Mouse (Mus musculus) spleen, postnatal 10 days (tissue): ENCODE measurements around the gene Dctn2.

ENCODE experiments used
- DNase-seq, 2 experiments: peaks; one replicate each; pipeline ENCODE4 v3.0.0; 2021 to 2022; ENCODE audit warnings: low spot score in 2 of 2

Gene Dctn2

DNA sequence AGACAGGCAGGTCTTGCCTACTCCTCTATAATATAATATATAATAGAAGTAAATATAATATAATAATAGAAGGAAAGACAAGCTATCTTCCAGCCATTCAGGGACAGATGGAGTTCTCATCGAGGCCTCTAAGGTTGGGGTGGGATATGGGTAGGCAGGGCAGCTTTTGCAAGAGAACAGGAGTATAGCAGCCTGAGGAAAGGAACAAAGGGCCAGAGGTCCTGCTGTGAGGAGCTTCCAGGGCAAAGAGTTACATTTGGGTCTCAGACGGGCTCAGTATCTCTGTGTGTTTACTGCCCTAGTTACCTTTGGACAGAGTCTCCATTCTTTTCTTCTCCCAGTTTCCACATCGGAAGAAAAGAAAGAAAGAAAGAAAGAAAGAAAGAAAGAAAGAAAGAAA is 2.5 kb upstream of the Dctn2 start:
- DNase-seq = no peak

DNA sequence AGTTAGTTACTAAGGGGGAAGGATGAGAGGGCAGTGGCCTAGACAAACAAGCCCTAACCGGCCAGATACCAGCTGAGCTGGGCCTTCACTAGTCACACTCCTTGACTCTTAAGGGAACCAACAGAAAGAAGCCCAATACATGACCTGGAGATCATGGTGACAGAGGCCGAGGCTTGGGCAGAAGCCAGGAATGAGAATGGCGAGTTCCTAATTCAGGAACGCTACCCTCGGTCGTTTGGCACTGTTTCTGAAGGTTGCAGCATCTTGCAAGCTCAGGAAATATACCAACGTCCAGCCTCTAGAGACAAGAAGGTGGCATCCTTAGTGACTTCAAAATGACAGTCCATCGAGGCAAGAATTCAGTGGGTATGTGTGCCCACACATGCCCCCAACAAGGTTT is 1.8 kb upstream of the Dctn2 start:
- DNase-seq = no peak

DNA sequence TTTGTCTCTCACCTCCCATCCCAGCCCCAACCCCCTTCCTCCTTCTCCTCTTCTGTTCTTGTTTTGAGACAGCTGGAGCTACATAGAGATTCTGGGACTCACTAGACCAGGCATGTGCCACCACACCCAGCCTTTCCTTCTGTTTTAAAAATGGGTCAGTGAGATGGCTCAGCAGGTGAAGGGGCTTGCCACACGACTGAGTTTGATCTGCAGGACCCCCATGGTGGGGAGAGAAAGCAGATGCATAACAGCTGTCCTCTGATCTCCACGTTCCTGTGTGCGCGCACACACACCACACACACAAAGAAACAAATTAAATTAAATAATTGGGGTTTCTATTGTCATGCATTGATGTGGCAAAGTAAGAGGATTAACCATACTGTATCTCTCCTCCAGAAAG is 1.2 kb upstream of the Dctn2 start:
- DNase-seq = no peak

DNA sequence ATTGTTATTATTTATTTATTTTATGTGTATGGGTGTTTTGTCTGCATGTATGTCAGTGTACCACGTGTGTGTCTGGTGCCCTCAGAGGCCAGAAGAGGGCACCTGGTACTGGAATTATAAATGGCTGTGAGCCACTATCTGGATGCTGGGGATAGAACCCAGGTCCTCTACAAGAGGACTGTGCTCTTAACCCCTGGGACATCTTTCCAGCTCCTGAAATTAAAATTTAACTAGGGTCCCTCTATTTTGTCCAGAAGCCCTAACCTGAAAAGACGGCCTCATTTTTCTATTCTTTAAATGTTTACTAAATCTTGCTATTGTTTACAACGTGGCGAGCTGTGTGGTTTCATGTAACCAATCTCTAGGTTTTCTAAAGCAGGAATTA is 449 bp upstream of the Dctn2 start:
- DNase-seq = peak in 1 of 2 experiments; percentile 41

DNA sequence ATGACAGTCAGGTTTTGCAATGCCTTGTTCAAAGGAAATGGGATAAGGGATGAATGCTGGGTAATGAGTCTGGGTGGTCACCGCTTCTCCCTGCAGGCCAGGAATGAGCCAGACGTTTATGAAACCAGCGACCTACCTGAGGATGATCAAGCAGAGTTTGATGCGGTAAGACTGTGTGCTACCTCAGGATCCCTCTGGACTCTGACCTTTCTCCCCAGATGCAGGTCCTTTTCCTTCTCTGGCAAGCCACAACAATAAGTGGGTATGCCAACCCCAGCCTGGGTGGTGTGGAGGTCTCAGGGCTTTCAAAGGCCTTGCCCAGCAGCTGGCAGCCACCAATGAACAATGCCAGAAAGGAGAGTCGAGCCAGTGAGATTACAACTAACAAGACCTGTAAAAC is 1.1 kb downstream of the Dctn2 start:
- no peak for DNase-seq

DNA sequence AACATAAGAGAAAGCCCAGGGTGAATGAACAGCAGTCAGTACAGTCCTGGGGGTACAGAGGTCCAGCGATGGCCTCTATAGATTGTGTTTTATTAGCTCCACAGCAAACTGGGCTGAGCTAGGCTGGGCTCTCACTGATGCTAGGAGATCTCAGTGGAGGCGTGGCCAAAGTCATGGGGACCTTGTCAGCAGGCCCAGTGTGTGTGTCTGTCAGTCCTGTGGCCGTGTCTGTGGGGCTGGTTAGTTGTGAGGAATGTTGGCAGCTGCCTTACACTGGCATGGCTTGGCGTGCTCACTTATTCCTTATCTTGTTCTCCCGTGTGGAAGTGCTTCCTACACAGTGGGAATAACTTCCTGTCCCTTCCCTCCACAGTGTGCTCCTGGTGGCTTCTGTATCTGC is 2.2 kb downstream of the Dctn2 start:
- DNase-seq = no peak

DNA sequence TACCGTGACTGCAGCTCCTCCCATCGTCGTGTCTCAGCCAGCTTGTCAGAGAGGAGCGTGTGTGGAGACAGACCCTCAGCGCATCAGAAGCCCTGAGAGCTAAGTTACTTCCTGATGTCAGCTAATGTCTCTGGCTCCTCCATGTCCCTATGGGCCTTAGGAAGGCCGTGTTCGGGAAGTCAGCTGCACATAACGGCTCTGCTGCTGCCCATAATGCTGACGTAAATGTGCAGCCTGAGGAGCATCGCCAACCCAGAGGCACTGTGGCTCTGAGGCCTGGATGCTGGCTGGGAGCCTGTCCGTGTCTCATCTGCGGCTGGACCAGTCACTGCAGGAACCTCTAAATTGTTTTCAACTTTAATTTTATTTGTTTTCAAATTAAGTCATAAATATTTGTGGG is 2.9 kb downstream of the Dctn2 start:
- DNase-seq = no peak

DNA sequence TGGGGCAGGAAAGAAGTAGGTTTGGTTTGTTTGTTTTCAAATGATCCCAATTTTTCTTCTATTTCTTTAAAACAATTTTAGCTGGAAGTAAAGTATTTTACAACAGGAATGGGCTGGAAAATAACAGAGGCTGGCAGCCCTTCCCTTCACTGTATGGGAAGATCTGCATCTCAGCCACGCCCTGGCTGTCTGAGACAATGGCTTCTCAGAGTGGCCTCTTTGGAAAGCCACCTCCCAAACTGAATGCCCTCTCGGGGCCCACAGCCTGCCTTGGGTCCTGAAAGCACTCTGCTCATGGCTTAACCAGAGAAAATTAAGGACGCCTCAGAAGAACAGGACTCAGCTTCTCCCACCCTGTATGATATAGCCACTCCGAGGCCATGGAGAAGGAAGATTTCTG is 3.7 kb downstream of the Dctn2 start:
- no peak for DNase-seq

DNA sequence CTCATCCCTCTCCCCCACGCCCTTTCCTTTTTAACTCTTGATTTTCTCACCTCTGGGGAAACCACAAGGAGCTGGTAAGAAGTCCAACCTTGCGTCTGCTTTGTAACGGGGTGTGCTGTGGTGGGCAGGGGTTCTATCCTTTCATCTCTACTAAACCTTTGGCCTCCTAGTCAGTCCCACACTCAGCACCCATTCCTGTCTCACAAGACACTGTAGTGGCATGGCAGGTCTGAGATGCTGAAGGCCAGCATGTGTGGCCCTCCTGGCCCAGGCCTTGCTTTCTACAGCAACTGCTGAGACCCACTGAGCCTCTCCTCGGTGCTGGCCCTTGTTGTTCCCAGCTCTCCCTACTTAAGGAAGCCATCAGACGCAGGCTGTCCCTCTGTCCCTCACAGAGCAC is 6.2 kb downstream of the Dctn2 start:
- DNase-seq = no peak

DNA sequence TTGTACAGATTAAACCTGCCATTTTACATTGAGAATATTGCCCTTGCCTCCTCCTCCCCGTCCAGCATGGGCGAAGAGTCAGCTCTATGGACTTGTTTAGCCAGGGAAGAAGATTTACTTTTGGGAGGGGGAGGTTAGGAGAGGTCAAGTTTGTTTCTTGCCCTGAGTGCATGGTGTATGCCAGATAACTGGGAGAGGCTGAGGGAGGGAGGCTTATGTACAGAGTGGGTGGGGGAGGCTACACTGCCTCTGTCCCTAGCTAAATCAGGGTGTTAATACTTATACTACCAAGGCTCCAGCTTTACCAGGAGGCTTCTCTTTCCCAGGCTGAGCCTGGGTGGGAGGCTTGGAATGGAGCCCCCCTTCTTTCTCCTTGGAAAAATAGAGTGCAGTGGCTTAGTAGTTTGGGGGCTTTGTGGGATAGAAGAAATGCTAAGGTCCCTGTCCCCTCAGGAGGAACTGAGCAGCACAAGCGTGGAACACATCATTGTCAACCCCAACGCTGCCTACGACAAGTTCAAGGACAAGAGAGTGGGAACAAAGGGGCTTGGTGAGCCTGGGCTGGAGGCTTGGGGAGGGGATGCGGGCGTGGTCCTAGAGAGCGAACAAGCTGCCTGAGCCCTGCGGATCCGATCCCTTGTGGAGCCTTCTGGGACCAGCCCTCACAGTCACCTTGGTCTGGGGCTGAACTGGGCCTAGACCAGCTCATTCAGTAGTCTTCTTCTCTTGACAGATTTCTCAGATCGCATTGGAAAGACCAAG is 8.3 kb downstream of the Dctn2 start:
- DNase-seq = no peak

DNA sequence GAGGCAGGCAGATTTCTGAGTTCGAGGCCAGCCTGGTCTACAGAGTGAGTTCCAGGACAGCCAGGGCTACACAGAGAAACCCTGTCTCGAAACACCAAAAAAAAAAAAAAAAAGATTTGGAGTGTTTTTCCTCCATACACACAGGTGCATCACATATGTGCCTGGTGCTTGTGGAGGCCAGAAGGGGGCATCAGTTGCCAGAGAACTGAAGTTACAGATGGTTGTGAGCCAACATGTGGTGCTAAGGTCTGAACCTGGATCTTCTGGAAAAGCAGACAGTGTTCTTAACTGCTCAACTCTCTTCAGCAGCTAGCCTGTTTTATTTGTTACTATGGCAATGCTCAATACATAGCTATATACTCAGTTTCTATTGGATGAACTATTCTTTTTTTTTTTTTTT is 13.6 kb downstream of the Dctn2 start:
- DNase-seq = no peak

DNA sequence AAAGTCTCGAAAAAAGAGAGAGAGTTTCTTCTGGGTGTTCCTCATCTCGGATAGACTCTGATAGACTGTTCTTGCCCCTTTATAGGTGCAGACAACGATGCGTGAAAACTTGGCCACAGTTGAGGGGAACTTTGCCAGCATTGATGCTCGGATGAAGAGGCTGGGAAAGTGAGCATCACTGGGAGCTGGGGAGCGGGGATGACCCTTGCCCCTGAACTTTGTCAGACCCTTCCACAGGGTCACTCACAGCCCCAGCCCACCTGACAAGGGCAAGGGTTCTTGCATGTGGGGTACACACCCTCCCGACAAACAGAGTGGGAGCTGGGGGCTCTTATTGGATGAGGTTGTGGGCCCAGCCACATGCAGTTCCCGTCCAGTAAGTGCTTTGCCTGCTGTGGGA is 15.1 kb downstream of the Dctn2 start:
- DNase-seq = no peak

DNA sequence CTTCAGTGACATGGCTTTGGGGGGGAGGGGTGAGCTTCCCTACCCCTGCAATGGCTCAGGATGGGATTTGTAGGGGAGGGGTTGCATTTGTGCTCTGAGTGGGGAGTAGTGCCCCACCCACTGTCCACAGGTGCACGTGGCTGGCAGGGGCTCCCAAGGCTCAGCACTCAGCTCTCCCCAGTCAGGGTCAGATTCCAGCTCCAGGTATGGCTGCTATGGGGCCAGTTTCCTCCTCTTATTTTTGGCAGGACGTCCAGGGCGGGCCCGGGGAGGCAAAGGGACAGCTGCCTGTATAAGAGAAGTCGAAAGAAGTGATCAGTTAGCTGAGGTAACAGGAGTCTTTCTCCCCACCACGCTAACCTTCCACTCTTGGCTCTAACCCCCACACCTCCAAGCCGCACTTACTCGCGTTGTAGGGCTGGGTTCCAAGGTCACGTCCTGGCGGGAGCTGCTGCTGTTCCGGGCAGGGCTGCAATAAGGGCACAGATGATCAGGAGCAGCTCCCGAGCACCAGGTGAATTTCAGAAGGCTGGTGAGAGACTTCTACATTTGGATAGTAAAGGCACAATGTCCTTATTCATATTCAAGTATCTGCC is 16.6 kb downstream of the Dctn2 start:
- DNase-seq = no peak

DNA sequence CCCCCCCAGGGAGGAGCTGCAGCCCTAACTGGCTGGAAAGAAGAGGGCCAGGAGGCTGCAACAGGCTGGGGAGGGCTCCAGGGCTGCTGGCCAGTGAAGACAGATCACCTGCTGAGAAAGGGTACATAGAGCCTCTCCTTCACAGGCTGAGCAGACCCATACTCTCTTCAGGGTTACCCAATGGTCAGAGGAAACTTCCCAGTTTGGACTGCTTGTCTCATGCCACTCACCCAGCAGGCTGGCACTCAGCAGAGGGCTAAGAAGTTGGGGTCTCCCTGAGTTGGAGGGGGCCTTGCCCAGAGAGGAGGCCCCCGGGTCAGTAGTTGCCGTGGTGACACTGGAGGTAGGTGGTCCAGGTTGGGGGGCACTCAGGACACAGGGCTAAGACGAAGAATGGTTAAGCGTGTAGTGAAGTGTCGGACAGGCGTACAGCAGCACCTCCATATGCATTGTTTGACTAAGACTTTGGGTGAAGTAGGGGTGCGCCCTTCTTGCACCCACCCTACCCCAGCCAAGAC is 18.0 kb downstream of the Dctn2 start:
- no peak for DNase-seq

DNA sequence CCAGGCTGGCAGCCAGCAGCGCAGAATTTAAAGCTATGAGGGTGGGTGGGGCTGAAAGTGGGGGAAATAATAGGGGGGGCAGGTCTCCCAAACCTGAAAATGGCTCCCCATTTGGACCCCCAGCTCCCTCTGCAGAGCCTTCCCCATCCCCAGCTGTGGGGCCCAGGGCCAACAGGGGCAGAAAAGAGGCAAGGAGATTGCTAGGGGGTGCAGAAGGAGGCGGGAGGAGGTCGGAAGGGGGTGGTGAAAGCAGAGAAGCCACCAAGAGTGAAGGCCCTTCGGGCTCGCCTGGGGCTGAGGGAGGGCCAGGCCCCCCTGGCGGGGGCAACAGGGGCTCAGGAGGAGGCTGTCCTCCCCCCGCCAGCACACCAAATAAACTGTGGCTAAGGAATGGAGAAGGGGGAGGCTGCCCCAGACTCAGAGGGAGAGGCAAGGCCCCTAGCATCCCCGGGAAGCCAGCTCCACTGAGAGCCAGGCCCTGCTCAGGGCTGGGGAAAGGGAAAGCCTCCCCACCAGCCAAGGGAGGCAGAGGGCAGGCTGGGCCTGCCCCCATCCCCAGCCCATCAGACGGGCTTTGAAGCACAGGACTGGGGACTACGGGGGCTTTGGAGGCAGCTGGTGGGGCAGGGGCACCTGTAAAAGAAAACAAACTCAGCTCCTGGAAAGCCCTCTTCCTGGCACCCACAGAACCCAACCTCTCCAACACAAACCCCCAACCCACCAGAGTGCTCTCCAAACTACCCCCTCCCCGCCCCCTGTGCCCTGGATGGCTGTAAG is 18.7 kb downstream of the Dctn2 start:
- DNase-seq = no peak

DNA sequence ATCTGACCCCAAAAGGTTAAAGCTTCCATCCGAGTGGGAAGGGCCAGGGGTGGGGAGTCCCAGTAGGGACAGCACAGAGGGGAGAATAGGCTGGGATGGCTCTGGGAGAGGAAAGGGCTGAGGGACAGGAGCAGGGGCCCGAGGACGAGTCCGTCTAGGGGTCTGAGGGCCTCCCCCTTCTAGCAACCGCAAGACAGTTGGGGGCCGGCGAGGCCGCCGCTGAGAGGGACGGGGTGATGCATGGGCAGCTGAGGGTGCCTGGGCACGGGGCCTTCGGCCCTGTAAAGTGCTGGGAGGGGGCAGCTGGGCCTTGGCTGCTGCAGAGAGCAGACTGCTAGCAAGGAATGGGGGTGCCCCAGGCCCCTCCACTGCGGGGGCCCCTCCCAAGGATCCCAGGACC is 19.5 kb downstream of the Dctn2 start:
- DNase-seq = no peak

DNA sequence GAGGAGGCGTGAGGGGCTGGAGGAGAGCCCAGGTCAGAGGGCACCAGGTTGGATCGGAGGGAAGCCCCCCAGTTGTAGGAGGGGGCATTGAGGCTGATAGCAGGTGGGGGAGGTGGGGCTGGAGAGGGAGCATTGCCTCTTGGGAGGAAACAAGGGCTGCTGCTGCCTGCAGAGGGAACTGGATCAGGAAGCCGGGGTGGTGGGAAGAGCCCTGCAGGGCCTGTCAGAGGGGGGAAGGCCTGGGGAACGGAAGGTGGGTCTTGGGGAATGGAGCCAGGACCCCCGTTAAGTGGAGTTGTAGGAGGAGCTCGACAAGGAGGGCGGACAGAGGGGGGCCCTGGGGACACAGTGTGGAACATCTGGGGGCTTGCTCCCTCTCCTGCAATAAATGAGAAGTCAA is 20.0 kb downstream of the Dctn2 start:
- no peak for DNase-seq

DNA sequence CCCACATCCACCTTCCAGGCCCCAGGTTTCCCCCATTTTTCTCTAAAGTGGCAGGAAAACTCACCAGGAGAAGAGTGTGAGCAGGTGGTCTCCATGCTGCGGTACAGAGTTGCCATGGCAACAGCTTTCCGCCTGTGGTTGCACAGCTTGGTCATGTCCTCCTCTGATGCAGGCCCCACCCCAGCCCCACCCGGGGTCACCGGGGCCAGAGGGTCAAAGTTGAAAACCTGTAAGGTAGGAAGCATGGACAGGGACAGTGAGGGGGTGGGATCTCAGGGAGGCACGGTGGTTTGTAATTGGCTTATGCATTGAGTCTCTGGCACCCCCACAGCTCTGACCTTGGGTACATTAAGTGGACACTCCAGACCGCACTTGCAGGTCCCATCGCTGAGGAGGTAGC is 20.6 kb downstream of the Dctn2 start:
- no peak for DNase-seq

DNA sequence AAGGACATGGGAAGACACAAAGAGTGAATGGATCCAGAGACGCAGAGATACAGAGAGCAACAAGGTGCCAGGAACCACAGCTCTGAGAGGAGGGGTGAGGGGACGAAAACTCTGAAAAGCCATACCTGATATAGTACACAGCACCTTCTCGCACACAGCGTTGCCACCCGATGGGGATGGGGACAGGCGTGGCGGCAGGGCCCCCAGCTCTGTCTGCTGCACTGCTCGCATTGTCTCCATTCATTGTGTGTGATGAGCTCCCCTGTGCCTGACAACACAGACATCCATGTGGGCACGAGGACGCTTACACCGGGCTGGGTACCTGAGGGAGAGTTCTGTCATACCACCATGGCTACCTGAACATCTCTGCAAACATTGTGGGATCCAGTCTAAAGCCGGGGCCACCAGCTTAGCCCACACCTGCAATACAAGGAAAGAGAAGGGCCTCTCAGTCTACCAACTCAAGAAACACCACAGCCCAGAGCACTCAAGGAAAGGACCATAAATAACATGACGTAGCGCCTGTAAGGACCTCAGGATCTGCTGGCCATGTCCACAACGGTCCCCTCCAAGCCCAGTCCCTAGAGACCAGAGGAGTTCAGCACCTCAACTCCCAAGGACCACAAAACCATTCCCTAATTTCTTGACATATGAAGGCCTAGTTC is 21.2 kb downstream of the Dctn2 start:
- no peak for DNase-seq

DNA sequence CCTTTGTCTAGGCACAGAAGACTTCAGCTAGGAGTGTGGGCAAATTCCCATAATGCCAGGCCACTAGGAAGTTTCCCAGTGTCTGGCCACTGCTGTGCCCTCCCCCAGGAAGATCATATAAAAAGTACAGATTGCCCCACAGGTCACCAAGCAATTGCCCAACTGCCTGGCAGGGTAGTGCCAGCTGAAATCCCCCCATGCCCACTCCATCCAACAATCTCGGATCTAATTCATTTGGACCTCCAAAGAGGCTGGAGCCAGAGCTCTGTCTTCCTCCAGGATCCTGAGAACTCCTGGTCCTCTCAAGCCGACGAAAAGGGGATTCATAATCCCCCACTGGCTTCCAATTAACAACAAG is 21.7 kb downstream of the Dctn2 start:
- no peak for DNase-seq

DNA sequence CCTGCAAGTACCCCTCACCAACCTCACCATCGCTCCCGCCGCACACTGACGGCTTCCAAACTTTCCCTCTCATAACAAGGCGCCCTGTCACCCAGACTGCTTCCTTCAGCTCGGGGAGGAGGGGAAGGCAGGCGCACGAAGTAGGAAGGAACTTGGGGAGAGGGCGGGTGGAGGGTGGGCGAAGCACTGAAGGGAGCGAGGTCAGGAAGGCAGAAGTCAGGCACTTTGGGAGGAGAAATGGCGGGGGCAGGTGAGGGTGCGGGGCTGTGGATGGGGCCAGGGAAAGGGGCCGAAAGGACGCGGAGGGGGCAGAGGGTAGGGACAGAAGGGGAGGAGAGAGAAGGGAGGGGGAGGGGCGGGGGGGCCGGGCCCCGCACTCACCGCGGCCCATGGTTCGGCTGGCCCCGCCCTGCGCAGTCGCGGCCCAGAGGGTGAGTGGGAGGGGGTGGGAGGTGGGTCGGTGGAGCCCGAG is 22.2 kb downstream of the Dctn2 start:
- peak in 1 of 2 experiments; percentile 62 for DNase-seq
